Comparison of ENCODE assay signal across 7 mouse cellular contexts in the genomic region with DNA sequence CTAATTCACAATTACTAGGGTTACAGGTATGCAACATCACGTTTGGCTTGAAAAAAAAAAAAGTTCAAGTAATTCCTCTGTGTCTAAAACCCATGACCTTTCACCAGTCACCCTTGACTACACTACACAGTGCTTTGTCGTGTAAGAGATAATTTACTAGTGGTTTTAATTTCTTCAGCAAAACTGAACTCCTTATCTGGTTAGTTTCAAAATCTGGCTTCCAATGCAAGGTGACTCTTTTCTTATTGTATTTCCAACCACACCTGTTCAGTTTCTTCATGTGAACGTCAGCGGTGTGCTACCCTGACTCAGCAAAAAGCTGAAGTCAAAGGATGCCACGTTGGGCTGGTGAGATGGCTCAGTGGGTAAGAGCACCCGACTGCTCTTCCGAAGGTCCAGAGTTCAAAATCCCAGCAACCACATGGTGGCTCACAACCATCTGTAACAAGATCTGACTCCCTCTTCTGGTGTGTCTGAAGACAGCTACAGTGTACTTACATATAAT. TPM values are rescaled to one million over a fixed set of nuclear protein-coding genes. Genes with fewer than 3 reads are reported as not detected.
"Had no signal": no experiment of that assay in that cellular context is flagged by ENCODE, and none has a peak within 500 bp of the region (broad histone marks: within the 10 kb centered on the region; RNA-seq: fewer than 3 reads in every experiment).

No protein-coding gene starts in this region.

RNA-seq across cellular contexts. Expression of gene Ccl17, which starts 23.7 kb away (rescaled TPM):
- total RNA-seq: monocyte, adult 5-6 weeks; neutrophil, adult 5-6 weeks had no signal
- polyA plus RNA-seq: macrophage; midbrain, embryonic 11.5 days; neural tube, embryonic 12.5 days; spleen, adult 2 months; stomach, embryonic 15.5 days had no signal
